In the genomic region with DNA sequence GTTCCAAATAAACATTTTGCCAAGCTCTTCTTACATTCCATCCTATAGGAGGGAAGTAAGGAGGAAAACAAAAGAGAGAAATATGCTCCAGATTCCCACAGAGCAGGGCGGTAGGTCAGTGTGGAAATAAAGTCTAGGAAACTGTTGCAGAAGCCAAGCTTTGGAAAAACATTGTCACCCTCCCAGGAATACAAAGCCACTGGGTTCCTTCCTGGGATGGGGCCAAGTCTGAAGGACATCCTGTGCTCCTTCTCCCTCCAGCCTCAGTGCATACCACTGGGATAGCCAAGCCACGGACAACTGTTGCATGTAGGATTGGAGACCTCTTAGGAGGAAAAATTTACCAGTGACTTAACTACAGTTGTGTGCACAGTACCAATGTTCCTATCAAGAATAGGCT, we compare ENCODE assay signal across 19 mouse cellular contexts.
DNase-seq lines count a peak whose midpoint lies in the region; ATAC-seq and TF ChIP-seq lines count a peak whose summit lies in the region.
"Had no signal": no experiment of that assay in that cellular context is flagged by ENCODE, and none has a peak within 500 bp of the region (broad histone marks: within the 10 kb centered on the region; RNA-seq: fewer than 3 reads in every experiment).

No protein-coding gene starts in this region.

- no peak for TF ChIP-seq EP300 in CH12.LX (IDR thresholded peaks at IDR 0.05; ENCODE audit: low read length)

- peak; percentile 94 for DNase-seq in heart, adult 11 months
- no peak for DNase-seq in heart, embryonic 10.5 days (ENCODE audit: low spot score)
- DNase-seq in CH12.LX (ENCODE audit: extremely low read depth): no peak
- peak; percentile 28 to 56 for DNase-seq in heart, adult 9 months (ENCODE audit: low spot score in 2 of 2)
- DNase-seq in heart, postnatal 36 days: peak; percentile 24 to 27
- DNase-seq: cerebellum, adult 18-20 months; cerebellum, postnatal 36 days; kidney, adult 11 months; kidney, postnatal 25 days; lung, postnatal 14 days; right cerebral cortex, postnatal 25 days; thymus, postnatal 25 days had no signal

- H3K9me3 ChIP-seq in heart, embryonic 10.5 days: no peaks in the 10 kb centered on the region
- no peaks in the 10 kb centered on the region for H3K9me3 ChIP-seq in CH12.LX (replicated peaks; ENCODE audit: low read length)
- no peaks in the 10 kb centered on the region for H3K9me3 ChIP-seq in forebrain, embryonic 13.5 days (replicated peaks)
- H3K9me3 ChIP-seq: G1E; hindbrain, embryonic 15.5 days; liver, embryonic 15.5 days; midbrain, embryonic 10.5 days had no signal

- H3K36me3 ChIP-seq in heart, embryonic 10.5 days: no peaks in the 10 kb centered on the region
- H3K36me3 ChIP-seq in CH12.LX (replicated peaks in 1 of 2; ENCODE audit: control insufficient read depth in 1 of 2, insufficient read depth in 1 of 2, low read length in 1 of 2): no peaks in the 10 kb centered on the region
- no peaks in the 10 kb centered on the region for H3K36me3 ChIP-seq in forebrain, embryonic 13.5 days (ENCODE audit: poor library complexity, severe bottlenecking)
- H3K36me3 ChIP-seq: G1E; hindbrain, embryonic 15.5 days; liver, embryonic 15.5 days; midbrain, embryonic 10.5 days had no signal

- H3K4me1 ChIP-seq in heart, embryonic 10.5 days: no peaks in the 10 kb centered on the region
- H3K4me1 ChIP-seq in CH12.LX (ENCODE audit: control insufficient read depth in 1 of 2, insufficient read depth in 2 of 2): peaks cover 23 to 42% of the 10 kb centered on the region in 2 experiments
- H3K4me1 ChIP-seq in forebrain, embryonic 13.5 days: no peaks in the 10 kb centered on the region
- H3K4me1 ChIP-seq: hindbrain, embryonic 15.5 days; liver, embryonic 15.5 days; midbrain, embryonic 10.5 days had no signal

- in situ Hi-C loops in CH12.LX (cut with MboI; ENCODE audit: low pct_ligation_motif_present, low pct_unique_long_range_greater_than_20kb, low sequenced_read_pairs): no loop called here

- TF ChIP-seq CTCF in CH12.LX (conservative IDR thresholded peaks at IDR 0.05 in 1 of 2, IDR thresholded peaks at IDR 0.05 in 1 of 2; ENCODE audit: low read depth in 2 of 2, low read length in 2 of 2): no peak

- H3K27me3 ChIP-seq in heart, embryonic 10.5 days (ENCODE audit: insufficient read depth, poor library complexity, severe bottlenecking): no peaks in the 10 kb centered on the region
- no peaks in the 10 kb centered on the region for H3K27me3 ChIP-seq in CH12.LX (replicated peaks)
- H3K27me3 ChIP-seq in forebrain, embryonic 13.5 days: no peaks in the 10 kb centered on the region
- H3K27me3 ChIP-seq: hindbrain, embryonic 15.5 days; liver, embryonic 15.5 days had no signal

- intact Hi-C loops in heart, postnatal 36 days (cut with DNase I): no loop called here

- WGBS in heart, embryonic 10.5 days: 75% methylated on average over 2 of the region's 2 CpGs
- WGBS in forebrain, embryonic 13.5 days: 78% methylated on average over 2 of the region's 2 CpGs

- H3K79me2 ChIP-seq in CH12.LX (replicated peaks; ENCODE audit: control insufficient read depth, extremely low read depth, insufficient read depth, poor library complexity, severe bottlenecking): no peaks in the 10 kb centered on the region

- no peak for TF ChIP-seq POLR2A in CH12.LX (IDR thresholded peaks at IDR 0.05; ENCODE audit: low read depth, low read length)

- no peak overlapping the region for H3K27ac ChIP-seq in heart, embryonic 10.5 days
- peak overlapping the region; percentile 63 for H3K27ac ChIP-seq in CH12.LX (ENCODE audit: insufficient read depth, low read depth)
- H3K27ac ChIP-seq in forebrain, embryonic 13.5 days: no peak overlapping the region
- H3K27ac ChIP-seq: hindbrain, embryonic 15.5 days; liver, embryonic 15.5 days; midbrain, embryonic 10.5 days had no signal

- TF ChIP-seq RAD21 in CH12.LX (IDR thresholded peaks at IDR 0.05; ENCODE audit: low read depth, low read length): no peak

- H3K4me2 ChIP-seq in CH12.LX (ENCODE audit: insufficient read depth, low read depth, poor library complexity, severe bottlenecking): no peak overlapping the region
- no peak overlapping the region for H3K4me2 ChIP-seq in forebrain, embryonic 13.5 days
- H3K4me2 ChIP-seq: hindbrain, embryonic 15.5 days; liver, embryonic 15.5 days had no signal

- H3K4me3 ChIP-seq in heart, embryonic 10.5 days: no peak overlapping the region
- H3K4me3 ChIP-seq in CH12.LX (replicated peaks in 1 of 3; ENCODE audit: low read depth in 2 of 3, low read length in 2 of 3, poor library complexity in 1 of 3): no peak overlapping the region
- no peak overlapping the region for H3K4me3 ChIP-seq in forebrain, embryonic 13.5 days
- H3K4me3 ChIP-seq: hindbrain, embryonic 15.5 days; liver, embryonic 15.5 days; midbrain, embryonic 10.5 days had no signal

- dilution Hi-C loops in CH12.LX (cut with MboI; ENCODE audit: extremely low pct_ligation_motif_present, extremely low pct_unique_long_range_greater_than_20kb, low sequenced_read_pairs): no loop called here

- H3K9ac ChIP-seq in CH12.LX (ENCODE audit: insufficient read depth, low read depth): peak overlapping the region; percentile 44; the same call in 1 of the 2 replicates
- H3K9ac ChIP-seq in forebrain, embryonic 13.5 days: no peak overlapping the region
- H3K9ac ChIP-seq: hindbrain, embryonic 15.5 days; liver, embryonic 15.5 days had no signal

- no peak for ATAC-seq in forebrain, embryonic 13.5 days
- ATAC-seq in CD4-positive, CD25-positive, alpha-beta regulatory T cell, adult 4 months: no peak
- ATAC-seq: forebrain, embryonic 14.5 days had no signal

TF ChIP-seq in CH12.LX, 34 proteins besides CTCF, POLR2A, EP300 and RAD21:
- TF ChIP-seq UBTF (IDR thresholded peaks at IDR 0.05; ENCODE audit: low read depth, low read length): no peak
TF ChIP-seq in CH12.LX: peak in this region for 0.

Comparison
In these comparisons a context has a peak if more than half of its experiments do, and no peak if none do; other contexts are left out.
1. DNase-seq: peak in heart, adult 11 months (single experiment), heart, adult 9 months (2 of 2) and heart, postnatal 36 days (2 of 2); none in heart, embryonic 10.5 days (single experiment) and CH12.LX (single experiment).